Mouse (Mus musculus) lung, embryonic 14.5 days (tissue): Measurements from ENCODE around the gene Ltbp4. TPM values are rescaled to one million over a fixed set of nuclear protein-coding genes. Genes with fewer than 3 reads are reported as not detected.

ENCODE experiments used
- ATAC-seq: fragments of 200-750 bp; cut with Nextera tagmentation; 2 replicates; pipeline ENCODE4 v1.8.0; 2017; ENCODE audit warnings: mild to moderate bottlenecking, moderate TSS enrichment, moderate library complexity; ENCODE audit not compliant: insufficient read depth
- DNase-seq: peaks from one replicate; pipeline ENCODE4 v3.0.0-alpha.2; 2015
- H3K27ac ChIP-seq: fragments of 300-500 bp; sonication (generic); 2 replicates; pipeline ENCODE4 v1.5.1; 2014; ENCODE audit warnings: low read depth, mild to moderate bottlenecking, moderate library complexity
- H3K27me3 ChIP-seq: fragments of 300-500 bp; sonication (generic); 2 replicates; pipeline ENCODE4 v1.6.1; 2014; ENCODE audit warnings: low read length, control low read depth; ENCODE audit not compliant: insufficient read depth
- H3K36me3 ChIP-seq: fragments of 300-500 bp; sonication (generic); 2 replicates; pipeline ENCODE4 v1.6.1; 2014; ENCODE audit warnings: control low read depth; ENCODE audit not compliant: insufficient read depth
- H3K4me1 ChIP-seq: fragments of 300-500 bp; sonication (generic); 2 replicates; pipeline ENCODE4 v1.6.1; 2014; ENCODE audit warnings: antibody characterized with exemption, control low read depth; ENCODE audit not compliant: insufficient read depth
- H3K4me2 ChIP-seq: fragments of 300-500 bp; sonication (generic); 2 replicates; pipeline ENCODE4 v1.6.1; 2014; ENCODE audit warnings: mild to moderate bottlenecking
- H3K4me3 ChIP-seq: fragments of 300-500 bp; sonication (generic); 2 replicates; pipeline ENCODE4 v1.5.1; 2014; ENCODE audit warnings: low read depth, low read length
- H3K9ac ChIP-seq: fragments of 300-500 bp; sonication (generic); 2 replicates; pipeline ENCODE4 v1.6.1; 2014
- H3K9me3 ChIP-seq: fragments of 300-500 bp; sonication (generic); 2 replicates; pipeline ENCODE4 v1.6.1; 2016; ENCODE audit warnings: low read depth, low read length, control low read depth
- CTCF ChIP-seq: IDR thresholded peaks from 2 replicates; pipeline ENCODE4 v1.5.1; 2016; ENCODE audit warnings: antibody characterized with exemption, low read depth
- WGBS: fragments of 180-500 bp; shearing (Covaris S2); extraction: QIAGEN DNeasy Blood & Tissue Kit; methylation state at CpG from one replicate; pipeline ENCODE4 v1.1.7; 2014; 5-methylcytosine and 5-hydroxymethylcytosine counted together
- polyA plus RNA-seq: library from polyadenylated mRNA; unstranded; fragments of >200 nt; fragmentation: Nextera tagmentation; extraction: Ambion mirVana; gene quantifications from 2 replicates; pipeline ENCODE4 v1.2.1, GENCODE M21; 2014

Gene Ltbp4
- polyA plus RNA-seq, 1 experiment from 2014 or later: 86.0 TPM

DNA sequence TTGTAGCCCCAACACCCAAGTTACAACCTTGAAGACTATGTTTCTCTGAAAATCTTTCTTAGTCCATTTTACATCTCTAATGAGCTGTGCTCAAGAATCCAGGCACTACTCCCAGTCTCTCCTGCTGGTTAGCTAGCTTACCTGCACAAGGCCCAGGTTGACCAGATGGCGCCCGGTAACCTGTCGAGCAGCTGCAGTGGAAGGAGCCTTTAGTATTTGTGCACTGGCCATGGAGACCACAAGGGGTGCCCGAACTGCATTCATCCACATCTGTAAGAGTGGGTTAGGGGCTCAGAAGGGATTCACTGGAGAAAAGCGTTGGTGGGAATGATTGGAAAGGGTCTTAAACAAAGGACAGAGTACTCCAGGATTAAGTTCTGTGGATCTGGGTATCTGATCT, 14.5 kb downstream of the Ltbp4 start:
- WGBS: 91% methylated on average over 5 of the region's 5 CpGs
- Histone ChIP-seq H3K4me1 (peaks cover 13% of the 10 kb centered on the region; the same call in 1 of the 2 replicates), H3K9ac (no peak overlapping the region), H3K36me3 (peaks cover 41% of the 10 kb centered on the region), H3K4me3 (no peak overlapping the region), H3K27ac (no peak overlapping the region), H3K4me2 (no peak overlapping the region), H3K27me3 (peaks cover 24% of the 10 kb centered on the region), H3K9me3 (no peaks in the 10 kb centered on the region)
- DNase-seq (no peak), ATAC-seq (no peak)
- no peak for TF ChIP-seq CTCF

DNA sequence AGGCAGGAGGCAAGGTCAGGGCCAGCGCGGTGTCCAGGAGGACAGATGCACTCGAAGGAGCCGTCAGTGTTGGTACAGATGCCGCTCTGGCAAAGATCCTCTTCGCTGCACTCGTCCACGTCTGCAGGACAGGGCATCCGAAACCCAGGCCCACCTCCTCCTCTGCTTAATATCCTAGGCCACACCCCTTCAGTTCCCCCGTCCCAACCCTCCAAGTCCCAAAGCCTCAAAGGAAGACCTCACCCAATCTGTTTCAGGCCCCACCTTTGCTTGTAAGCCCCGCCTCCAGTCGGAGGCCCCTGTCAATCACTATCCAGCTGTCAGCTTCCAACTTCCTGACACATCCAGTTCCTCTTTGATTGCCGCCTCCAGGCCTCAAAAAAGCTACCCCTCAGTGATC, 15.2 kb downstream of the Ltbp4 start:
- WGBS: 23% methylated on average over 13 of the region's 13 CpGs
- no peak overlapping the region for H3K27ac ChIP-seq
- H3K9ac ChIP-seq: no peak overlapping the region
- H3K27me3 ChIP-seq: peaks cover 18% of the 10 kb centered on the region
- DNase-seq: no peak
- H3K4me3 ChIP-seq: no peak overlapping the region
- no peak for ATAC-seq
- H3K4me2 ChIP-seq: no peak overlapping the region
- no peak for TF ChIP-seq CTCF
- H3K4me1 ChIP-seq: peaks cover 13% of the 10 kb centered on the region; the same call in 1 of the 2 replicates
- peaks cover 41% of the 10 kb centered on the region for H3K36me3 ChIP-seq
- no peaks in the 10 kb centered on the region for H3K9me3 ChIP-seq

DNA sequence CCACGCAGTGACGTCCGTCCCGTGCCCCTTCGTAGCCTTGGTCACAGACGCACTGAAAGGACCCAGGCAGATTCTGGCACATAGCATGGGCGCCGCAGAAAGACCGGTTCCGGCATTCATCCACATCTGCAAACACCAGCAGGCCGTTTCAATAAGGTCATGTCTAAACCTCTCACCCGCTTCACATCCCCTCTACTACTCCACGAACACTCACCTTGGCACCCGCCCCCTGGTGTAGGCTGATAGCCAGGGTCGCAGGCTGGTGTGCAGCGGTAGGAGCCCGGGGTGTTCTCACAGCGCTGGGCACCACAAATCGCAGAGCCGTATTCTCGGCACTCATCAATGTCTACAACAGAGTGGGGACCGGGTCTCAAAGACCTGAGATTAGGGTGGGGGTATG, 18.1 kb downstream of the Ltbp4 start:
- no peaks in the 10 kb centered on the region for H3K4me1 ChIP-seq
- H3K9ac ChIP-seq: no peak overlapping the region
- H3K36me3 ChIP-seq: peaks cover 41% of the 10 kb centered on the region
- no peak overlapping the region for H3K4me3 ChIP-seq
- ATAC-seq (no peak), DNase-seq (no peak)
- no peak overlapping the region for H3K27ac ChIP-seq
- no peak for TF ChIP-seq CTCF
- WGBS: 88% methylated on average over 22 of the region's 22 CpGs
- no peaks in the 10 kb centered on the region for H3K27me3 ChIP-seq
- H3K9me3 ChIP-seq: no peaks in the 10 kb centered on the region; the same call in 1 of the 2 replicates
- no peak overlapping the region for H3K4me2 ChIP-seq

DNA sequence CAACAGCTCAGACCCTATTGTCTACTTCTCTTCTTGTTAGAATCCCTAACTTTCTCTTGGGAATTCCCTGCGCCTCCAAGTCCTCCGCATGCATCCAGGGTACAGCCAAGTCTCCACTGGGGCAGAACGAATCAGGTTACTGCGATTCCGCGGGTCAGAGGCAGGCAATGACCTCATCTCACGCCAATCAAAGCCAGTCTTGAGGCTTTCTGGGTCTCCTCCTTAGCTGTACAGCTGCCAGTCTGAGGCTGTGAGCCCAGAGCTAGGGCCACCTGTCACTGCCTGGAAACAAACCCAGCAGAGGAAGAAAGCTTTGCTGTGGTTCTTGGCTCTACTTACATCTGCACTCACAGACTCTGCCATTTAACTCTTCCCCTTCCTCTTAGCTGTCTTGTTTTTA, 21.5 kb downstream of the Ltbp4 start:
- no peak overlapping the region for H3K27ac ChIP-seq
- no peak overlapping the region for H3K4me2 ChIP-seq
- peaks cover 11% of the 10 kb centered on the region; the same call in 1 of the 2 replicates for H3K9me3 ChIP-seq
- WGBS: 41% methylated on average over 7 of the region's 7 CpGs
- no peak overlapping the region for H3K9ac ChIP-seq
- no peaks in the 10 kb centered on the region for H3K4me1 ChIP-seq
- H3K36me3 ChIP-seq: peaks cover 28% of the 10 kb centered on the region
- ATAC-seq (no peak), DNase-seq (no peak)
- no peaks in the 10 kb centered on the region for H3K27me3 ChIP-seq
- no peak for TF ChIP-seq CTCF
- H3K4me3 ChIP-seq: no peak overlapping the region

DNA sequence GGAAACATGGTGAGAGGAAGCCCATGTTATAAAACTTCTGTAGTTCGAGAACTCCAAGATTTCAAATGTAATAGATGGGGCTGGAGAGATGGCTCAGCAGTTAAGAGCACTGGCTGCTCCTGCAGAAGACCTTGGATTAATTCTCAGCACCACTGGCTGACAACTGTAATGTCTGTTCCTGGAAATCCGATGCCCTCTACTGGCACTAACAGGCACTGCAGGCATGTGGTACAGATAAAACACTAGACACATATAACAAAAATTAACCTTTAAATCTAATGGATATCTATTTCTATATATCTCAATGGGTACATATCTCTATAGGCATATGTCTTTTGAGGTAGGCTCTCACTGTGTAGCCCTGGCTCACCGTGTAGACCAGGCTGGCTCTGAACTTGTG, 23.1 kb downstream of the Ltbp4 start:
- H3K9me3 ChIP-seq: peaks cover 11% of the 10 kb centered on the region; the same call in 1 of the 2 replicates
- H3K4me3 ChIP-seq: no peak overlapping the region
- no peak overlapping the region for H3K9ac ChIP-seq
- no peak overlapping the region for H3K27ac ChIP-seq
- H3K4me2 ChIP-seq: no peak overlapping the region
- 92% methylated on average over 3 of the region's 3 CpGs for WGBS
- TF ChIP-seq CTCF: peak; percentile 38
- no peaks in the 10 kb centered on the region for H3K27me3 ChIP-seq
- ATAC-seq (no peak), DNase-seq (no peak)
- H3K4me1 ChIP-seq: no peaks in the 10 kb centered on the region
- H3K36me3 ChIP-seq: peaks cover 24% of the 10 kb centered on the region; the same call in 1 of the 2 replicates

DNA sequence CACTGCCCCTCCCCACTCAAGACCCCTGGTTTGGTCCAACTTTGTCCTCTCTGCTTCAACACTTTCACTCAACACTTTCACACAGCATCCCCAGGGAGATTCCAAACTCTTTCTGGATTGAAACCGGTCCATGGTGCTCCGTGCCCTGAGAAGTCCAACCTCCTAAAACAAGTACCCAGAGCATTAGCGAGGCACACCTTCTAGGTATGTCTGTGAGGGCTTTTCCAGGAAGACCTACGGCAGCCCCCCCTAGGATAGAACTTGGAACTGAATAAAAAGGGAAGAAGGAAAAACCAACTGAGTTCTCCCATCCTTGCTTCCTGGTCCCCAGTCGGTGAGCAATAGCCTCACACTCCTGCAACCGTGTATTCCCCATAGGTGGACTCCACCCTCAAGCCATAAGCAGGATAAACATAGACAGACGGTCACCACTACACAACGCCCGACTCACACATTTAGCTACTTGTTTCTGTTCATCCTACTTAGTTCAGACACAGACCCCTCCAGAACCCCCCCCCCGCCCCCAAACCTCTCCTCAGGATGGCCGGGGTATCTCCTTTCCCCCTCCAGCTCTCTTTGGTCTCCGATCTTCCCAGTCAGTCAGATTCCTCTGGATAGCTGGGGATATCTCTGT, 25.7 kb downstream of the Ltbp4 start:
- 83% methylated on average over 12 of the region's 12 CpGs for WGBS
- Histone ChIP-seq H3K9ac (no peak overlapping the region), H3K36me3 (peaks cover 15% of the 10 kb centered on the region; the same call in 1 of the 2 replicates), H3K4me3 (no peak overlapping the region), H3K9me3 (peaks cover 11% of the 10 kb centered on the region; the same call in 1 of the 2 replicates), H3K4me1 (0 out of 2 replicates have a peak, but pooled peaks cover 2% of the 10 kb centered on the region), H3K4me2 (no peak overlapping the region), H3K27me3 (no peaks in the 10 kb centered on the region), H3K27ac (no peak overlapping the region)
- DNase-seq (no peak), ATAC-seq (no peak)
- no peak for TF ChIP-seq CTCF

DNA sequence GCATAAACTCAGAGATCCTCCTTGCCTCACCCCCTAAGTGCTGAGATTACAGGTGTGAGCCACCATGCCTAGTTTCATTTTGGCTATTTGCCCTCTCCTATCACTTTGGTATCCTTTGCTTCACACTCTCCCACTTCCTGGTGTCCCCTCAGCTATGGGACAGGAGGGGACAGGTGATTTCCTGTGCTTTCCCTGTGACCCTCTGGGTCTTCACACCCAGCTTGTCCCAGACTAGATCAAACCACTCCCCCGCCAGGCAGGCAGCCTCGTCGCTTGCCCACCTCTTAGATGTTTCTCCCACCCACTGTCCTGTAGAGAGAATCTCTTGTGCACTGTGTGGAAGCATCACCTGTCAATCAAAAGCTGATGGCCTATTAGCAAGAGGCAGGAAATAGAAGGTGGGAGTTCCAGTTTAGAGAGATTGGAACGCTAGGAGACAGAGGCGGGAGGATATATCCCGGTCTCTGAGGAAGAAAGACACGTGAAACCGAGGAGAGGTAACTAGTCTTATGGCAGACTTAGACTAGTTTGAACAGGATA, 26.4 kb downstream of the Ltbp4 start:
- H3K4me3 ChIP-seq: no peak overlapping the region
- H3K36me3 ChIP-seq: peaks cover 15% of the 10 kb centered on the region; the same call in 1 of the 2 replicates
- WGBS: 43% methylated on average over 8 of the region's 8 CpGs
- H3K9me3 ChIP-seq: peaks cover 11% of the 10 kb centered on the region; the same call in 1 of the 2 replicates
- no peak for TF ChIP-seq CTCF
- no peak overlapping the region for H3K27ac ChIP-seq
- no peaks in the 10 kb centered on the region for H3K27me3 ChIP-seq
- no peak overlapping the region for H3K9ac ChIP-seq
- peak overlapping the region; percentile 43; the same call in 1 of the 2 replicates for H3K4me2 ChIP-seq
- 0 out of 2 replicates have a peak, but pooled peaks cover 2% of the 10 kb centered on the region for H3K4me1 ChIP-seq
- DNase-seq (no peak), ATAC-seq (no peak)
